In the genomic region with DNA sequence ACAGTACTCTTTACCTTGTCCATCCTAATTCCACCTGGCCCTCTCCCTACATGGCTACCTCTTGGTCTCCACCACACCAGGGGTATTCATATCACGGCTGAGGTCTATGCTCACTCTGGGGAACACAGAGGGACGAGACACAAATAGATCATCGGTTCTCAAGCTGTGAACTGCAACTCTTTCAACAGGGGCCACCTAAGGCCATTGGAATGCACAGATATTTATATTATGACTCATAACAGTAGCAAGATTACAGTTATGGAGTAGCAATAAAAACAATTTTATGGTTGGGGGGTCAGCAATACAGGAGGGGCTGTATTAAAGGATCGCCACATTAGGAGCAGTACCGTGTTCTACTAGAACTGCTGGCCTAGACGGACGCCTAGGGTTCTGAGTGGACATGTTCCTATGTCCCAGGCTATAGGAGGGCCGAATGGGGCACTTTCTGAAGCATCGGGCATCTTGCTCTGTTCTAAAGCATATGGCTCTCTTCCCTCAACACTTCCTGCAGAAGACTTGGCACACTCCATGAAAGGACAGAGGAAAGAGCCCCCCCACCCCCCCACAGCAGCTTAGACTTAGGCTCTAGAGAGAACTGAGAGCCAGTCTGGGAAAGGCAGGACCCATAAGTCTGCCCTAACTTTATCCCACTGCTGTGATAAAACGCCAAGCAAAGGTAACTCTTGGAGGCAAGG, we compare ENCODE assay signal across 15 mouse cellular contexts.
"Had no signal": no experiment of that assay in that cellular context is flagged by ENCODE, and none has a peak within 500 bp of the region (broad histone marks: within the 10 kb centered on the region; RNA-seq: fewer than 3 reads in every experiment).

No protein-coding gene starts in this region.

- H3K27ac ChIP-seq: liver, embryonic 13.5 days; liver, embryonic 15.5 days; macrophage; midbrain, embryonic 13.5 days; midbrain, embryonic 15.5 days; neural tube, embryonic 12.5 days; stomach, embryonic 15.5 days; stomach, postnatal 0 days had no signal

- ATAC-seq: liver, postnatal 0 days; midbrain, embryonic 13.5 days; midbrain, embryonic 15.5 days had no signal

- H3K4me3 ChIP-seq: liver, embryonic 13.5 days; liver, embryonic 15.5 days; midbrain, embryonic 13.5 days; midbrain, embryonic 15.5 days; neural tube, embryonic 12.5 days; stomach, embryonic 15.5 days had no signal

- H3K27me3 ChIP-seq: liver, embryonic 13.5 days; liver, embryonic 15.5 days; midbrain, embryonic 13.5 days; midbrain, embryonic 15.5 days; neural tube, embryonic 12.5 days; stomach, embryonic 15.5 days had no signal

- H3K4me1 ChIP-seq: liver, embryonic 13.5 days; liver, embryonic 15.5 days; midbrain, embryonic 13.5 days; midbrain, embryonic 15.5 days; neural tube, embryonic 12.5 days had no signal

- H3K9ac ChIP-seq: liver, embryonic 13.5 days; liver, embryonic 15.5 days; liver, postnatal 0 days; midbrain, embryonic 13.5 days; midbrain, embryonic 15.5 days; neural tube, embryonic 12.5 days; stomach, embryonic 15.5 days had no signal

- H3K36me3 ChIP-seq: liver, embryonic 13.5 days; liver, embryonic 15.5 days; midbrain, embryonic 13.5 days; midbrain, embryonic 15.5 days; neural tube, embryonic 12.5 days; stomach, embryonic 15.5 days had no signal

- H3K9me3 ChIP-seq: liver, embryonic 15.5 days; midbrain, embryonic 15.5 days; stomach, embryonic 15.5 days had no signal

- DNase-seq: liver; liver, embryonic 13.5 days; liver, postnatal 0 days; right cerebral cortex, postnatal 14 days; thymus, adult 2 months; thymus, postnatal 25 days; thymus, postnatal 4 days had no signal

- H3K4me2 ChIP-seq: liver, embryonic 11.5 days; liver, embryonic 13.5 days; liver, embryonic 15.5 days; midbrain, embryonic 13.5 days; midbrain, embryonic 15.5 days; neural tube, embryonic 12.5 days; stomach, embryonic 15.5 days had no signal
